Mouse (Mus musculus) forebrain, embryonic 16.5 days (tissue): ENCODE data around the gene Sytl3. TPM values are rescaled to one million over a fixed set of nuclear protein-coding genes. Genes with fewer than 3 reads are reported as not detected.
A peak's percentile ranks its signal among the peaks of the same experiment; 100 is the strongest.
"Not testable (repeated sequence)": the region's sequence is repeated elsewhere in the genome, so short reads cannot be mapped to it uniquely, and the experiment has no call there.

Source experiments
- ATAC-seq: fragments of 200-750 bp; cut with Nextera tagmentation; 2 replicates; pipeline ENCODE4 v1.8.0; 2017; ENCODE audit warnings: mild to moderate bottlenecking, moderate library complexity
- H3K27ac ChIP-seq: fragments of 300-500 bp; sonication (generic); 2 replicates; pipeline ENCODE4 v1.5.1; 2014; ENCODE audit warnings: low read length, control low read depth
- H3K27me3 ChIP-seq: fragments of 300-500 bp; sonication (generic); replicated peaks from 2 replicates; pipeline ENCODE4 v1.6.1; 2014; ENCODE audit warnings: low read length; ENCODE audit not compliant: control insufficient read depth, insufficient read depth
- H3K36me3 ChIP-seq: fragments of 300-500 bp; sonication (generic); 2 replicates; pipeline ENCODE4 v1.6.1; 2014; ENCODE audit not compliant: control insufficient read depth, insufficient read depth
- H3K4me1 ChIP-seq: fragments of 300-500 bp; sonication (generic); replicated peaks from 2 replicates; pipeline ENCODE4 v1.6.1; 2014; ENCODE audit warnings: low read length; ENCODE audit not compliant: control insufficient read depth, insufficient read depth
- H3K4me2 ChIP-seq: fragments of 300-500 bp; sonication (generic); 2 replicates; pipeline ENCODE4 v1.6.1; 2014; ENCODE audit warnings: mild to moderate bottlenecking, low read length, control low read depth
- H3K4me3 ChIP-seq: fragments of 300-500 bp; sonication (generic); replicated peaks from 2 replicates; pipeline ENCODE4 v1.5.1; 2014; ENCODE audit warnings: mild to moderate bottlenecking, low read length, control low read depth
- H3K9ac ChIP-seq: fragments of 300-500 bp; sonication (generic); replicated peaks from 2 replicates; pipeline ENCODE4 v1.6.1; 2014; ENCODE audit warnings: low read depth, low read length, control low read depth
- H3K9me3 ChIP-seq: fragments of 300-500 bp; sonication (generic); 2 replicates; pipeline ENCODE4 v1.6.1; 2016; ENCODE audit warnings: low read length; ENCODE audit not compliant: control insufficient read depth
- WGBS: fragments of 180-500 bp; shearing (Covaris S2); extraction: QIAGEN DNeasy Blood & Tissue Kit; methylation state at CpG from one replicate; pipeline ENCODE4 v1.1.7; 2014; 5-methylcytosine and 5-hydroxymethylcytosine counted together
- polyA plus RNA-seq: library from polyadenylated mRNA; unstranded; fragments of >200 nt; fragmentation: Nextera tagmentation; extraction: Ambion mirVana; gene quantifications from 2 replicates; pipeline ENCODE4 v1.2.1, GENCODE M21; 2015

Gene Sytl3
- polyA plus RNA-seq, 1 experiment from 2014 or later: 0.30 TPM

DNA sequence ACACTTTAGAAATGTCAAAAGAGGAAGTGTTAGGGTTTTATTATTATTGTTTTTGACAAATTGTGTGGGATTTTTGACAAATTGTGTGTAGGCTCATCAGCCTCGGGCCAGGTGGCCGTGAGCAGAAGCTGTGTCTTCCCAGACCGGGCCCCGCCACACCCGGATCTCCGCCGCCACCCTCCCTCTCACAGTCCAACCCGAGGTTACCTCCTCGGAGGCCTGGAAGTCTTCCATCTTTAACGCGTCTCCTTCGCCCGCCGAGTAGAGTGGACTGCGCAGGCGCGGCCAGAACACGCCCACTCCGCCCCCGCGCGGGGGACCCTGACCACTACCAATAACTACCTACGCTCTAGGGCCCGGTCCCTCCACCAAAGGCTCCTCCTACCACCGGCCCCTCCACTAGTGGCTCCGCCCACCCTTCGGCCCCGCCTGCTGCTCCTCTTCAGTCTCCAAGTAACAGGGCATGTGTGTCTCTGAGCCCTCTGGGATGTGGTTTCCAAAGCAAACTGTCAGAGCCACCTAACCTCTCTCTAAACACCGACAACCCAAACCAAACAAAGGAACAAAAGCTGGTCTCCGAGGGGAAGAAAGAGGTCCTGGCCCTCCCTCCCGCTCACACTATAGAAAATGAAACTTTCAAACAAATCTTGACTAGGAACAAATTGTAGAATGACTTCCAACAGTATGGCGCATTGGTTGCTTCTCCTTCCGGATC, 3.2 kb upstream of the Sytl3 start, which contains the start of gene Dynlt1f:
TSS of gene Dynlt1f (minus strand) at position 334 of the 715 bp plus-strand sequence.
- 4% methylated on average over 17 of the region's 33 CpGs for WGBS
- peak; percentile 94 for ATAC-seq

DNA sequence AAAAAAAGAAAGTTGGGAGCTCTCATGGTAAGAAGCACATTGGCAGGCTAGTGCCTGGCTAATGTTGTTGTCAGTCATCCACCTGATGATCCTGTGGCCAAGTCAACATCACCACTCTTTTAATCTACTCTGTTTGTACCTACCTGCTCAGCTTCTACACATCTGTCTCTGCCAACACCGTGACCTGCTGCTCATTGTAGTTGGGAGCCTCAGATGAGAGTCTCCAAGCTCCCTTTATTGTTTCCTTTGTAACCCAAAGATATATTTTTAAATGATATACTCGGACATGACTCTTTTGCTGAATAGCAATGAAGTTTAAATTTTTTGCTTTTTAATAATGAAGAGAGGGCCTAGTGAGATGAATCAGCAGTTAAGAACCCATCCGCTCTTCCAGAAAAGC, 2.4 kb upstream of the Sytl3 start:
- WGBS: 94% methylated on average over 1 of the region's 3 CpGs
- H3K36me3 ChIP-seq, H3K4me2 ChIP-seq, H3K4me3 ChIP-seq, H3K27me3 ChIP-seq, H3K4me1 ChIP-seq, H3K9me3 ChIP-seq, ATAC-seq, H3K9ac ChIP-seq, H3K27ac ChIP-seq: not testable (repeated sequence)

More for the DNA sequence above, 3.2 kb upstream of the Sytl3 start, which contains the start of gene Dynlt1f:
- H3K4me1 ChIP-seq, H3K27me3 ChIP-seq, H3K9me3 ChIP-seq, H3K36me3 ChIP-seq: not testable (repeated sequence)
- Histone ChIP-seq H3K4me3 (peak within 1 kb of the TSS; percentile 48), H3K27ac (peak within 1 kb of the TSS; percentile 80), H3K4me2 (peak within 1 kb of the TSS; percentile 43), H3K9ac (peak within 1 kb of the TSS; percentile 68)

DNA sequence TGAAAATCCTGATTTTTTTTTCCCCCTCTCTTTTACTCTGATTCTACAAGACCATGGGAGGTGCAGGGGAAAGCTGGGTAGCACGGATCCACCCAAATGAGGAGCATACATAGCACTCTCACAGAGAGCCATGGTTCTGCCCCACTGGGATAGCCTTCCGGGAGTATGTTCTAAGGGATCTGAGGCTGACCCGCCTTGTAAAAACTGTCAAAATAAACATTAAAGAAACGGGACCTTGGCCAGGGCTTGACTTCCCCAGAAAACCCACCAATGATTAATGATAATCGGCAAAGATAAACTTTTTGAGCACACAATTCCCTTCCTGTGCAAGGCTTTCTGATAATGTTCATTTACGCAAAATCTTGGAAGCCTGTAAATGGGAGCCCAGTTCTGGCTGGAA, 1.7 kb downstream of the Sytl3 start:
- not testable (repeated sequence) for H3K4me2 ChIP-seq, H3K4me1 ChIP-seq, H3K27me3 ChIP-seq, H3K27ac ChIP-seq, H3K4me3 ChIP-seq, ATAC-seq, H3K9ac ChIP-seq, H3K9me3 ChIP-seq, H3K36me3 ChIP-seq
- 82% methylated on average over 6 of the region's 6 CpGs for WGBS

DNA sequence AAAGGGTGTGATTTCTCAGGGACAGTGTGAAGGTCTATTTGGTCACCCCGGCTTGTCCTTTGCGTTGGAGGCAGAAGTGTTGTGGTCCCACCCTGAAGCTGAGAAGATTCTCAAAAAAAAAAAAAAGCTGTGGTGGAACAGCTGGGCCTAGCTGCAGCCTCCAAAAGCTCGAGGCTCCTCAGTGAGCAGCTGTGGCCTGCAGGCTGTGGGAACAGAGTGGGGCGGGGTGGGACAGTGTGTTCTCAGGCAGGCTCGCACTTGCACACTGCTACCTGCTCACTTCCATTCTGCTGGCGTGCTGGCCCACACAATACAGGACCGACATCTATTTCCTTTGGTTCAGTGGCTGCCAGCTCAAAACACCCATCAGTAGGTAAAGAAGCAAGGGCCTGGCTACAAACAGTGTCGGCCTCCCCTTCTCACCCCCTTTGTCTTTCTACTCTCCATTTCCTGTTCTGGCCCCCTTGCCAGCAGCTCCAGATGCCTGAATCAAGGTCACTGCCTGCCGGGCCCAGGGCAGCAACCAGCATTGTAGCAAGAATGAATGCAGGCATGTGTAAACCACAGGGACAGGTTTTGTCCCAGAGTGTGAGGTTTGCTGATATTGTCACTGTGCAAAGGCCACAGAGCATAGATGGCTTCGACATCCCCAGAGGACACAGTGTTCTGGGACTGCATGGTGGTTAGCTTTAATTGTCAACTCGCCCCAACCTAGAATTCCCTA, 2.4 kb downstream of the Sytl3 start:
- not testable (repeated sequence) for H3K4me1 ChIP-seq, H3K9me3 ChIP-seq, H3K4me2 ChIP-seq, H3K4me3 ChIP-seq, H3K27me3 ChIP-seq, H3K9ac ChIP-seq, H3K27ac ChIP-seq, ATAC-seq, H3K36me3 ChIP-seq
- 45% methylated on average over 9 of the region's 11 CpGs for WGBS

DNA sequence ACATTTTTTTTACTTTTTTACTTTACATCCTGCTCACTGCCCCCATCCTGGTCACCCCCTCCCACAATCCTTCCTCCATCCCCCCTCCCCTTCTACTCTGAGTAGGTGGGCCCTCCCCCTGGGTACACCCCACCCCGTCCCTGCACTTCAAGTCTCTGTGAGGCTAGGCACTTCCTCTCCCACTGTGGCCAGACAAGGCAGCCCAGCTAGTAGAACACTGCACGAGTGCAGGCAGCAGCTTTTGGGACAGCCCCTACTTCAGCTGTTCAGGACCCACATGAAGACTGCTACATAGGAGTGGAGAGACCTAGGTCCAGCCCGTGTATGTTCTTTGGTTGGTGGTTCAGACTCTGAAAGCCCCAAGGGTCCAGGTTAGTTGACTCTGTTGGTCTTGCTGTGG, 3.9 kb downstream of the Sytl3 start:
- H3K27ac ChIP-seq, H3K4me3 ChIP-seq, H3K9ac ChIP-seq, H3K4me2 ChIP-seq, H3K36me3 ChIP-seq, ATAC-seq, H3K27me3 ChIP-seq, H3K9me3 ChIP-seq, H3K4me1 ChIP-seq: not testable (repeated sequence)
- 63% methylated on average over 3 of the region's 3 CpGs for WGBS

DNA sequence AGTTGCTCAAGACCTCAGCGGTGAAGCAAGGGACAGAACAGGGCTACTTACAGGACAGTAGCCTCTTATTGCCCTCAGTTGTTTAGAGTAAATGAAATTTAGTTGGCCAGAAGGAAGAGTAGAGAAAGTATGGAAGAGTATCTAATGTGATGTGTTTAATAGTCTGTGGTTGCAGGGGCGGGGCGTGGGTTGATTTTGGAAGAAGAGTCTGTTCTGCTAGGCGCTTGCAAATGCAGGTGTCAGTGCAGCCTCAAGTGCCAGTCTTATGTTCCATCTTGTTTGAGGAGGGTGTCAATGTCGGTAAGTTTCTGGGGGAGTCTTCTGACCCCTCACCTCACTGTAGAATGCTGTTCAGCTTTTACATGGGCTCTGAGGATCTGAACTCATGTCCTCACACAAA, 6.5 kb downstream of the Sytl3 start:
- H3K27me3 ChIP-seq, H3K27ac ChIP-seq, H3K4me3 ChIP-seq, H3K9ac ChIP-seq, H3K36me3 ChIP-seq, H3K4me1 ChIP-seq, ATAC-seq, H3K4me2 ChIP-seq, H3K9me3 ChIP-seq: not testable (repeated sequence)
- WGBS: 98% methylated on average over 4 of the region's 5 CpGs

DNA sequence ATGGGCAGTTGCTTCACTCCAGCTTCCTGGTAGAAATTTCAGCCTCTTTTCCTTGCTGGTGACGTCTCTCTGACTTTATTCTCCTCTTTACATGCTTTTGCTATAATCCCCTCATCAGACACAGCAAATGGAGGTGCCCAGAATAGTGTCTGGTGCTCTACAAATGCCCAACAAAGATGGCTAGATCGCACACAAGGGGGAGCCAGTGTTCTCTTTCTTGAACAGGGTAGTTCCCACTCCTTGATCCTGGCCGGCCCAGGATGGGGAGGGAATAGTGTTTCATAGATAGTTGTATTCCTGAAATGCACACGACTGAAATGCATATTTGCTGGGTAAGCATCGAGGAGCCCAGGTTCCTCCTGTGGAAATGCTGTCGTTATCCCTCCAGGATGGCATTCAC, 9.6 kb downstream of the Sytl3 start:
- H3K9ac ChIP-seq, H3K4me3 ChIP-seq, H3K4me1 ChIP-seq, H3K4me2 ChIP-seq, ATAC-seq, H3K27ac ChIP-seq, H3K9me3 ChIP-seq, H3K27me3 ChIP-seq, H3K36me3 ChIP-seq: not testable (repeated sequence)
- no CpG with 5 or more reads among the region's 6 CpGs for WGBS

DNA sequence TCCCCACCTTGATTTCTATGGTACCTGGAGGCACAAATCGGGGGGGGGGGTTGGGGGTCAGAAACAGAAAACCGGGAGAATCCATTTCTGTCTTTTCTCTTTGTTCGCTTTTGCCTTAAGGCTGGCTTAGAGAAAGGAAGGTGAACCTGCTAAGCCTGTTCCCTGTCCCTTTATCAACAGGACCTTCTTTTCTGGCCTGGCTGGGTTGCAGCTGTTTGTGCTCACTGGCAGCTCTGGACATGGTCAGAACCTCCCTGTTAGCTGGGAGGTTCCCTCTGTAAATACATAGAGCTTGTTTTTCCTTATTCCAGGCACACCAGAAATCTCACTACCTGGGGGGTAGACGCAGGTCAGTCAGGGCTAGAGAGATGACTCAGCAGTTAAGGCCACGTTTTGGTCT, 15.4 kb downstream of the Sytl3 start:
- H3K4me3 ChIP-seq, H3K9ac ChIP-seq, H3K4me1 ChIP-seq, ATAC-seq, H3K27ac ChIP-seq, H3K27me3 ChIP-seq, H3K4me2 ChIP-seq, H3K9me3 ChIP-seq, H3K36me3 ChIP-seq: not testable (repeated sequence)
- 66% methylated on average over 4 of the region's 5 CpGs for WGBS

DNA sequence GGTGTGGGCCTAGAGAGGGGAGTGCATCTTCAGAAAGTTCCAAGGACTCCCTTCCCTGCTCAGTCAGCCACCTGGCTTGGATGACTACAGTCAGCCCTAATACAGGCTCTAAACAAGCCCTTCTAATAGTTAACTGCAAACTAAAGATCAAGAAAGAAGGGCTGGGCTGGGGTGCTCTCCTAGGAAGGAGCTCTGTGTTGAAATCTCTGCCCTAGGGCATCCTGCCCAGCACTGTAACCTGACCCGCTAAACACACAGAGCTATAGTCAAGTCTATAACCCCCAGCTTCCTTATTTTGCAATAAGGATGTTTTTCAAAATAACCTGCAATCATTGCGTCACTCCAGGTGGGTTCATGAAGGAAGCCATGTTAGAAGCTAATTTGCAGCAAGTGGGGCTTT, 19.2 kb downstream of the Sytl3 start:
- H3K4me2 ChIP-seq, H3K4me3 ChIP-seq: not testable (repeated sequence)
- WGBS: 67% methylated on average over 1 of the region's 2 CpGs

More for the DNA sequence above, 19.2 kb downstream of the Sytl3 start:
- not testable (repeated sequence) for H3K9ac ChIP-seq, ATAC-seq, H3K27me3 ChIP-seq, H3K36me3 ChIP-seq, H3K27ac ChIP-seq, H3K9me3 ChIP-seq, H3K4me1 ChIP-seq
